Mouse (Mus musculus): ENCODE results near the gene Epha5. TPM values are rescaled to one million over a fixed set of nuclear protein-coding genes. Genes with fewer than 3 reads are reported as not detected.

Epha5 gene
- polyA plus RNA-seq, 1 experiment, result 0.18 TPM

- Histone ChIP-seq H3K27ac (ENCODE audit: insufficient read depth, low read length) (no peak overlapping the region), H3K27me3 (ENCODE audit: control insufficient read depth, insufficient read depth, low read length, poor library complexity, severe bottlenecking) (peaks cover 8% of the 10 kb centered on the region), H3K9ac (ENCODE audit: low read depth, poor library complexity, severe bottlenecking) (no peak overlapping the region), H3K4me1 (ENCODE audit: control insufficient read depth, insufficient read depth, low read length) (no peaks in the 10 kb centered on the region), H3K36me3 (ENCODE audit: control insufficient read depth, insufficient read depth, low read length, poor library complexity, severe bottlenecking) (no peaks in the 10 kb centered on the region), H3K9me3 (replicated peaks; ENCODE audit: control insufficient read depth, insufficient read depth, low read length, poor library complexity, severe bottlenecking) (no peaks in the 10 kb centered on the region; the same call in 1 of the 2 replicates), H3K4me3 (ENCODE audit: low read depth, low read length) (peak overlapping the region; percentile 54)
- TF ChIP-seq EP300 (IDR thresholded peaks at IDR 0.05; ENCODE audit: insufficient read depth, low read depth, low read length) (no peak), POLR2A (IDR thresholded peaks at IDR 0.05; ENCODE audit: insufficient read depth, low read length) (no peak), CTCF (IDR thresholded peaks at IDR 0.05; ENCODE audit: low read depth, low read length) (no peak)
Observed at GRCm38 (mm10) chr5:84415961-84416821, 991 bp downstream of the Epha5 start.

DNA sequence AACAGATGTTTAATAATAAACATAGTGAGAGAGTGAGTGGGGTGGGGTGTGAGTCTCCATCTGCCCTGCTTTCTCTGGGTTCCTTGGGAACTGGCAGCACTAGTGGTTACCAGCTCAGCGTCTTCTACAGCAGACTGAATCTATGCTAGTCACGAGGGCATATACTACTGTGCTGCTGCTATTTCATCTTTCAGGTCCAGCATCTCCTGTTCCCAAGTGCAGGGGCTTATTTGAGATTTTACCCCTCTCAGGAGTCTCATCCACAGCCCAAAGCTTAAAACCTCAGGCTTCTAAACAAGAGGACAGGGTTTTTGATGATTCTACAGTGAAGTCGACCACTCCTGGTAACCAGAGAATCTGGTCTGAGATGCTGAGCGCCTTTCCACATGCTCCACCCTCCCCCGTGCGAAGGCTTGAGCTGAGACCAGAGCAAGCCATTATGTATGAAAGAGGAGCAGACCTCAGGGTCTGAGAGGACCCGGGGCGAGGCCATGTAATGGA, 2.2 kb downstream of the Epha5 start:
- no peaks in the 10 kb centered on the region for H3K36me3 ChIP-seq (ENCODE audit: control insufficient read depth, insufficient read depth, low read length, poor library complexity, severe bottlenecking)
- no peaks in the 10 kb centered on the region; the same call in 1 of the 2 replicates for H3K9me3 ChIP-seq (replicated peaks; ENCODE audit: control insufficient read depth, insufficient read depth, low read length, poor library complexity, severe bottlenecking)
- TF ChIP-seq CTCF (IDR thresholded peaks at IDR 0.05; ENCODE audit: low read depth, low read length) (no peak), EP300 (IDR thresholded peaks at IDR 0.05; ENCODE audit: insufficient read depth, low read depth, low read length) (no peak), POLR2A (IDR thresholded peaks at IDR 0.05; ENCODE audit: insufficient read depth, low read length) (no peak)
- H3K27me3 ChIP-seq (ENCODE audit: control insufficient read depth, insufficient read depth, low read length, poor library complexity, severe bottlenecking), result peaks cover 8% of the 10 kb centered on the region
- H3K9ac ChIP-seq (ENCODE audit: low read depth, poor library complexity, severe bottlenecking), result no peak overlapping the region
- H3K4me3 ChIP-seq (ENCODE audit: low read depth, low read length), result no peak overlapping the region
- H3K4me1 ChIP-seq (ENCODE audit: control insufficient read depth, insufficient read depth, low read length), result no peaks in the 10 kb centered on the region
- H3K27ac ChIP-seq (ENCODE audit: insufficient read depth, low read length), result no peak overlapping the region

GRCm38 (mm10) chr5:84413026-84413425, 4.2 kb downstream of the Epha5 start:
- no peak for TF ChIP-seq POLR2A (IDR thresholded peaks at IDR 0.05; ENCODE audit: insufficient read depth, low read length)
- no peak for TF ChIP-seq CTCF (IDR thresholded peaks at IDR 0.05; ENCODE audit: low read depth, low read length)
- no peak for TF ChIP-seq EP300 (IDR thresholded peaks at IDR 0.05; ENCODE audit: insufficient read depth, low read depth, low read length)
- Histone ChIP-seq H3K9me3 (replicated peaks; ENCODE audit: control insufficient read depth, insufficient read depth, low read length, poor library complexity, severe bottlenecking) (no peaks in the 10 kb centered on the region), H3K27me3 (ENCODE audit: control insufficient read depth, insufficient read depth, low read length, poor library complexity, severe bottlenecking) (peaks cover 8% of the 10 kb centered on the region), H3K36me3 (ENCODE audit: control insufficient read depth, insufficient read depth, low read length, poor library complexity, severe bottlenecking) (no peaks in the 10 kb centered on the region), H3K9ac (ENCODE audit: low read depth, poor library complexity, severe bottlenecking) (no peak overlapping the region), H3K4me1 (ENCODE audit: control insufficient read depth, insufficient read depth, low read length) (no peaks in the 10 kb centered on the region), H3K27ac (ENCODE audit: insufficient read depth, low read length) (no peak overlapping the region), H3K4me3 (ENCODE audit: low read depth, low read length) (no peak overlapping the region)

GRCm38 (mm10) chr5:84408370-84408769, 8.8 kb downstream of the Epha5 start:
- H3K36me3 ChIP-seq (ENCODE audit: control insufficient read depth, insufficient read depth, low read length, poor library complexity, severe bottlenecking), result no peaks in the 10 kb centered on the region
- no peak overlapping the region for H3K9ac ChIP-seq (ENCODE audit: low read depth, poor library complexity, severe bottlenecking)
- H3K4me3 ChIP-seq (ENCODE audit: low read depth, low read length), result no peak overlapping the region
- TF ChIP-seq EP300 (IDR thresholded peaks at IDR 0.05; ENCODE audit: insufficient read depth, low read depth, low read length) (no peak), CTCF (IDR thresholded peaks at IDR 0.05; ENCODE audit: low read depth, low read length) (no peak), POLR2A (IDR thresholded peaks at IDR 0.05; ENCODE audit: insufficient read depth, low read length) (no peak)
- no peaks in the 10 kb centered on the region for H3K27me3 ChIP-seq (ENCODE audit: control insufficient read depth, insufficient read depth, low read length, poor library complexity, severe bottlenecking)
- no peaks in the 10 kb centered on the region for H3K4me1 ChIP-seq (ENCODE audit: control insufficient read depth, insufficient read depth, low read length)
- no peaks in the 10 kb centered on the region for H3K9me3 ChIP-seq (replicated peaks; ENCODE audit: control insufficient read depth, insufficient read depth, low read length, poor library complexity, severe bottlenecking)
- no peak overlapping the region for H3K27ac ChIP-seq (ENCODE audit: insufficient read depth, low read length)

DNA sequence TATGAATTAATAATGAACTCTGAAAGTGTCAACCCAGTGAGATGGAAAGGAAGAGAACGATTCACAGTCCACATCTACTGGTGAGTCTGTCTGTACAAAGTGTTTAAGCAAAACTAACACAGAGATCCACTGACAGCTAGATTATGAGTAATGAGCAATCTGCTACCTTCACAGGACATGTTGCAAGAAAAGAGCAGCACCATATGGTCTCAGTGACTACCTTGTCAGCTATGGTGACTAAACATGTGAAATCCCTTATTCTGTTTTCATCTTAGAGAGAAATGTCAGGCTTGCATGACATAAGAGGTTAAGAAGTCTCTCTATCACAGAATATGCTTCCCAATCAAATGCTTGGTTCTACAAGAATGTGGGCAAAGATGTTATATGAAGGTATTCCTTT, 20.1 kb downstream of the Epha5 start:
- TF ChIP-seq EP300 (IDR thresholded peaks at IDR 0.05; ENCODE audit: insufficient read depth, low read depth, low read length) (no peak), CTCF (IDR thresholded peaks at IDR 0.05; ENCODE audit: low read depth, low read length) (no peak), POLR2A (IDR thresholded peaks at IDR 0.05; ENCODE audit: insufficient read depth, low read length) (no peak)
- Histone ChIP-seq H3K36me3 (ENCODE audit: control insufficient read depth, insufficient read depth, low read length, poor library complexity, severe bottlenecking) (no peaks in the 10 kb centered on the region), H3K27me3 (ENCODE audit: control insufficient read depth, insufficient read depth, low read length, poor library complexity, severe bottlenecking) (no peaks in the 10 kb centered on the region), H3K27ac (ENCODE audit: insufficient read depth, low read length) (no peak overlapping the region), H3K4me3 (ENCODE audit: low read depth, low read length) (no peak overlapping the region), H3K9ac (ENCODE audit: low read depth, poor library complexity, severe bottlenecking) (no peak overlapping the region), H3K4me1 (ENCODE audit: control insufficient read depth, insufficient read depth, low read length) (no peaks in the 10 kb centered on the region), H3K9me3 (replicated peaks; ENCODE audit: control insufficient read depth, insufficient read depth, low read length, poor library complexity, severe bottlenecking) (no peaks in the 10 kb centered on the region)

- Histone ChIP-seq H3K36me3 (ENCODE audit: control insufficient read depth, insufficient read depth, low read length, poor library complexity, severe bottlenecking) (no peaks in the 10 kb centered on the region), H3K27ac (ENCODE audit: insufficient read depth, low read length) (no peak overlapping the region), H3K9ac (ENCODE audit: low read depth, poor library complexity, severe bottlenecking) (no peak overlapping the region), H3K4me3 (ENCODE audit: low read depth, low read length) (no peak overlapping the region), H3K27me3 (ENCODE audit: control insufficient read depth, insufficient read depth, low read length, poor library complexity, severe bottlenecking) (no peaks in the 10 kb centered on the region), H3K9me3 (replicated peaks; ENCODE audit: control insufficient read depth, insufficient read depth, low read length, poor library complexity, severe bottlenecking) (no peaks in the 10 kb centered on the region), H3K4me1 (ENCODE audit: control insufficient read depth, insufficient read depth, low read length) (no peaks in the 10 kb centered on the region)
- no peak for TF ChIP-seq EP300 (IDR thresholded peaks at IDR 0.05; ENCODE audit: insufficient read depth, low read depth, low read length)
- TF ChIP-seq CTCF (IDR thresholded peaks at IDR 0.05; ENCODE audit: low read depth, low read length), result no peak
- no peak for TF ChIP-seq POLR2A (IDR thresholded peaks at IDR 0.05; ENCODE audit: insufficient read depth, low read length)
Observed at GRCm38 (mm10) chr5:84365334-84365733, 51.8 kb downstream of the Epha5 start.
